Mouse (Mus musculus) thymus, postnatal 36 days (tissue): Measurements from ENCODE around the gene Myrip.

ENCODE experiments used
- DNase-seq, 2 experiments: peaks; one replicate each; pipeline ENCODE4 v3.0.0; 2022; ENCODE audit warnings: mixed read lengths in 2 of 2

Gene Myrip

DNA sequence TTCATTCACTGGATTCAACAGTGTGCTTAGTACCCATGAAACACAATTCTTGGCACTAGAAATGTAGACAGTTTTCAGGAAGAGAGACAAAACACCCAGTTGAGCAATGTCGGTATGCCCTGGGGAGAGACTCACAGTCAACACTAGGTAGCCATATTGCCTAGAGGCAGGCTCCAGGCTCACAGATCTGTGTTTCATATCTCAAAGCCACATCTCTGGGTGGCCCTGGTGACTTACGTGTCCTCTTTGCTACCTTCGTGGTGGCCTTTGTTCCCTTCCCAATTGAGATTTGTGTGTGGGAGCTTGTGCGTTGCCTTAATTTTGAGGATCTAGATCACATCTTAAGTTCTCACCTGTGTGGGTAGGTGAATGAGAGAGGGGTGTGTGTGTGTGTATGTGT is 181.1 kb downstream of the Myrip start:
- DNase-seq: no peak

GRCm38 (mm10) chr9:120483101-120483500 is 181.8 kb downstream of the Myrip start:
- no peak for DNase-seq

- DNase-seq: no peak
Measured at GRCm38 (mm10) chr9:120487076-120487475, 185.8 kb downstream of the Myrip start.

- DNase-seq: no peak
Measured at GRCm38 (mm10) chr9:120491509-120491908, 190.2 kb downstream of the Myrip start.

DNA sequence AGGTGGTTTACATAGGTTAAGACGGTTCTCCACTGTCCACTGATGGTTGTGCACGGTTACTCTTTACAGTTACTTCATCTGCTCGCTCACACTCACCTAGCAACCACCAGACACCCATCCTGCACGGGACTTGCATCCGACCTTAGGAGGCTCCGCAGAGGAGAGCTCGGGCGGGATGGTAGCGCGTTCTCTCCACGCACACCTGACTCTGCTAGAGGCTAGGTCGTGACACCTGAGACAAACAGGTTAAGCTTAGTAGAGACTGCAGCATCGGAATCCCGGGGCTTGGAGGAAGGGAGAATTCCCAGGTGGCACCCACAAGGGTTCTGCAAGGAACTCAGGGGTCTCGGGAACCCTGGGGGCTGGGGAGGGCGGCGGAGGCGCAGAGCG is 190.7 kb downstream of the Myrip start, which contains the start of gene Eif1b:
Gene Eif1b, plus strand, starts transcription at position 223 of the 390 bp plus-strand sequence.
- DNase-seq: no peak

DNA sequence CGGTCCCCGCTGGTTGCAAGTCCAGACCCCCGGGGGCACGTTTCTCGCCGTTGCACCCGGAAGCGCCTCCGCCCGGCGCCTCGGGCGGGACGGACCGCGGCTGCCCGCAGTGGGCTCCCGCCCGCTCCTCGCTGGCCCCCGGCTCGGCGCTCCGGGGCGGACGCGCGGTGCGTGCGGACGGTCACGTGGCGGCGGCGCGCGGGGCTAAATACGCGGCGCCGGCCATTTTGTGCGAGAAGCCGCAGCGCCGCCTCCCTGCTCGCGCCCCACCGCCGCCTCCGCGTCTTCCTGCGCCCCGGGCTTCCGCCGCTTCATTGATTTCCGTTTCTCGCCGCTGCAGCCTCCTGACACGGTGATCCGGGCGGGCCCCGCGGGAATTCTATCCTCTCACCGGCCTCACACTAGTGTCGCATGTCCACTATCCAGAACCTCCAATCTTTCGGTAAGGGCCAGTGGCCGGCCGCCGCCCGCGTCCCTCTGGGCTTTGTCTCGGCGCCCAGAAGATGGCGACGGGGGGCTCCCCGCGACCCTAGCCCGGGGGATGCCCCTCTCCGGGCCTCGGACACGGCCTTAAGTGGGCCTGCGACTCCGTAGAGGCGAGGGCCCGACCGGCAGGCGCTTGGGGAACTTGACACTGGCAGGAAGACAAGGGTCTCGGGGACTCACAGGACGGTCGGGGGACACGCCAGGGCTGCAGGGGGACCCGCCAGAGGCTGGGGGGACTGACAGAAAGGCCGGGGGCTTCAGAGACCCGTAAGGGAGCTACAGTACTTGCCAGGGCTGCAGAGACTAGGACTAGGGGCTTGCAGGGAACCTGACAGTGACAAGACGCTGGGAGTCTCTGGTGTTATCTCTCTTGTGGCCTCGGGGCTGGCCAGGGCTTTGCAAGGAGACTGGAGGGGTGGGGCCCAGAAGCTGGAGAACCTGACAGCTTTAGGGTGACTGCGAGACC is 191.4 kb downstream of the Myrip start:
- peak; percentile 83 to 86 for DNase-seq

DNA sequence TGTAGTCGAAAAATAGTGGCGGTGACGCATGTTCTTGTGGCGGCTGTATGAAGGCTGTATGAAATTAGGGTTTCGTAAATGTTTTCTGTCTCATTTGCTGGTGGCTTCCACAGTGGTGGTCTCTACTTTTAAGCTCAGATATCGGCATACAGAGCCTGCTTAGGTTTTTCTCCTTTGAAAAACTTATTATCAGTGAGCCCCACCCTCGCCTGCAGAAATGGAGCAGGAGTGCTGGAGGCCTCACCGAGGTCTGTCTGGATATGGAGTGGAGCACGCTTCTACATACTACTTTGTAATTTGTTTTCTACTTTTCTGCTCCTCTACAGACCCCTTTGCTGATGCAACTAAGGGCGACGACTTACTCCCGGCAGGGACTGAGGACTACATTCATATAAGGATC is 192.5 kb downstream of the Myrip start:
- DNase-seq: no peak

DNA sequence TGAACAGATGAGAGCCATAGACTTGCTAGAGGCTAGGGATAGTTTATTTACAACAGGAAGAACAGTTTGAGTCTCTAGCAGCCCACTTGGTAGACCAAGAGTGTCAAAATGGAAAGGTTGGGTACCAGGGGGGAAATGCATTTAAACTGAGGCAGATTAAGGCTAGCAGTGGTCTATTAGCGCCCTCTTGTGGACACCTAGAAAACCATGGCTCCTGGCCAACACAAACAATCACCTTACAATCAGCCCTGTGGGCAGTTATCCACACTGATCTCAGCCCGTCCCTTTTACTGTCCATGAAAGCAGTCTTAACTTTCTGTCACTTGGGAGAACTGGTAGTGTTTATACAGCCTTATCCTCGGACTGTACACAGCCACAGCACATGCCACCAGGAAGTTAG is 195.4 kb downstream of the Myrip start:
- peak; percentile 37 to 50 for DNase-seq

GRCm38 (mm10) chr9:120497983-120498382 is 196.7 kb downstream of the Myrip start:
- no peak for DNase-seq

DNA sequence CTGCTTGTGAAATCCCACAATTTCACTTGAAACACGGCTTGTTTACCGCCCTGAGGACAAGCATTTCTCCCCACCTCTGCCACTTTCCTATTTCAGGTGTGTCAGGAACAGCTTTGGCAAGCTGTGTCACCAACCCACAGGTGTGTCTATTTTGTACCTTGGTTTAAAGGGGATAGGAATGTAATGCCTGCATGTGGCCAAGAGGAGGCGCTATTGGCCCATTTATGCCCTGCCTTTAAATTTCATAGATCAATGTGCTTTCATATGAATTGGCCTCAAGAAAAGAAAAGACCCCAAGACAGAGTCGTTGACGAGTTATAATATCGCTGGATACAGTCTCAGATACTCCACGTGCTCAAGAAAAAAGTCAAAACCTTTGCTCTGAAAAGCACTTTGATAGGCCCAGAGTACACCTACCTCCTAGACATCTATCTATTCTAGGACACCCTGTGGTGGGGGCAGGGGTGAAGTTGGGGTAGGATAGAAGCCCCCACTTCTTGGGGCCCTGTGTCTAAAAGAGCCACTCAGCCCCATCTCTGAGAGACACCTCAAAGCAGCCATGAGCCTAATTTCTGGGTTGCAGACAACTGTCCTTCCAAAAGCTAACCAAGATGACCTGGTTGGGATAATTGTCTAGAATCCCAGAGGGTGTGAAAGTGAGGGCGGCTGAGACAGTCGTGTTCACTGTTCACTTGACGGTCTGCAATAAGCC is 200.0 kb downstream of the Myrip start:
- DNase-seq: no peak

DNA sequence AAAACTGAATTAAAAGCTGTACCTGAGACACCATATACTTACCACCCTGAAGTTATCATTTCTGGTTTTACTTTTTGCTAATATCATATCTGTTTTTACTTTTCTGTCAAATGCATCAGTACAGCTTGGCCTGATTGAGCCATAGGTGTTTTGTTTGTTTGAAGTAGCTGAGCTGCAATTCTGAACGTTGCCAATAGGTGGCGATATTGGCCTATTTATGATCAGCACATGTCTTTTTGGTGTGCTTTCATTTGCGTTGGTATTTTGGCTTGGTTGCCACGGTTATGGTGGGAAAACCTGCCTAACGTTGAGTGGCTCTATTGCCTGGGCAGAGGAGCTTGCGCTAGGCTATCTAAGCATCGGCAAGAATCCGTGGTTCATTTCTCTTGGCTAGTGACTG is 200.7 kb downstream of the Myrip start:
- peak; percentile 58 to 73 for DNase-seq

- DNase-seq: no peak
Measured at GRCm38 (mm10) chr9:120504423-120504822, 203.1 kb downstream of the Myrip start.

DNA sequence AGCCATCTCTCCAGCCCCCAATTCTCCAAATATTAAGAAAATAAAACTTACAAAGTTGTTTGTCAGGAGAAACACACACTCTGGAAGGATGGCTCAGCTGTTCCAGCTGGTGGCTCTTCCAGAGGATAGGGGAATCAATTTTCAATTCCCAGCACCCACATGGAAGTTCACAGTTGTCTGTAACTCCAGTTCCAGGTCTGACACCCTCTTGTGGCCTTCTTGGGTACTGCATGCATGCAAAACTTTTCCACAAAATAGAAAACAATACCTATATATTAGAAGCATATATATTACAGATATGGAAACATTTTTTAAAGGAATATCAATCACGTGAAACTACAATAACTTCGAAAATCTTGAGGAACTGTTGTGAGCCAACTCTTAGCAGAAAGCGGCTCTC is 210.5 kb downstream of the Myrip start:
- peak in 1 of 2 experiments; percentile 27 for DNase-seq

DNA sequence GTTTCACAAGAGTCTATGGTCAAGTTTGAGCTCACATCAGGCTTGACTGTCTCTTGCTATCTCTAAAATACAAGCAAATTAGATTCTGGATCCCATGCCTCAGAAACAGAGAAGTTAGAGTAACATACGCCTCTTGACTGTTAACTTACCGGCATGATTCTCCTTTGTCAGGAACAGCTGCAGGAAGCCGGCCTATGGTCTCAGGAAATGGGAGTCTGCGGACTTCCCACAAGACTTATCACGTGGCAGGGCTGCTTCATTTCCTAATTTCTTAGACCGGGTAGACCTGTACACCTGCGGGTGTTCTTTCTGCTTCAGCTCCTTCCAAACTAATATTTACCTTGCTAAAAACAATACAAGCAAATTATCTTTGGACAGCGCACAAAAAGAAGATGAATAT is 215.4 kb downstream of the Myrip start:
- DNase-seq: no peak

DNA sequence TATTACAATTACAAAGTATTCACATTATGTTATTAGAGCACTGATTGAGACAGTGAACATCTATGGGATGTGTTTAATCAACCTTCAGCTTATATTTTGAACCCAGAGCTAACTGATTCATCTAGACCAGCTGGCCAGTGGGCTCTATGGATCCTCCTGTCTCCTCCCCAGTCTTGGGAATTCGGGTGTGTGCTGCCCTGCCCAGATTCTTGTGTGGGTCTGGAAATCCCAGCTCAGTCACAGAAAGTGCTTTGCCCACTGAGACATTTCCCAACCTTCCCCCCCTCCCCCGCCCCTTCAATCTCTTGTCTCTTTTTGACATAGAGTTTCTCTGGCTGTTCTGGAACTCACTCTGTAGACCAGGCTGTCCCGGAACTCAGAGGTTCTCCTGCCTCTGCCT is 217.6 kb downstream of the Myrip start:
- no peak for DNase-seq

GRCm38 (mm10) chr9:120519469-120520125 is 218.3 kb downstream of the Myrip start:
- no peak for DNase-seq

DNA sequence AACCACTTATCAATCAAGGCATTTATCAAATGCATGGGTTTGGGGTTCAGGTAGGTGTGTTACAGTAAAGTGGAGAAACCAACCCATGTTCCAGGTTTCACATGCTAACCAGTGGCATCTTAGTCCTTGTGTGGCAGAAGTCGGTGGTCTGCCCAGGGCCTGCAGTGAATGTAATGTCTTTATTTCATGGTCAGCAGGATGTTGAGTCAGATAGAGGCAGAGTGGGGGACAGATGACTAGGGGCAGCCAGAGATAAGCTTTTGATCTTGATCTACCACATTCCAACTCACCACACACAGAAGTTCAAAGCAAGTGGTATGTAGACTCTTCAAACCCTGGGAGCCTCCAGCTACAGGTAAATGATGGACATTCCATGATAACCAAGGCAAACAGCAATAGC is 219.8 kb downstream of the Myrip start:
- DNase-seq: no peak
